Mouse (Mus musculus) G1E (cell line): ENCODE measurements at regions not wholly inside any gene's neighbourhood (a gene's known extent, or its start where the extent isn't known, plus 50 kb on each side); places are given as distances from the start of the nearest gene placed in this dataset.
A peak's percentile ranks its signal among the peaks of the same experiment; 100 is the strongest.

Experiments
- ATAC-seq: 2 replicates; pipeline ENCODE4 v1.8.0; 2016; ENCODE audit warnings: mild to moderate bottlenecking; ENCODE audit not compliant: insufficient number of reproducible peaks, poor library complexity, low FRiP score, severe bottlenecking; ENCODE audit errors: extremely low read depth
- DNase-seq: peaks from one replicate; pipeline ENCODE4 v3.0.0; 2012; ENCODE audit warnings: low spot score
- H3K27me3 ChIP-seq: 2 replicates; pipeline ENCODE4 v1.6.1; 2012; ENCODE audit warnings: mild to moderate bottlenecking, low read length, inconsistent platforms; ENCODE audit not compliant: insufficient read depth
- H3K36me3 ChIP-seq: replicated peaks from 2 replicates; pipeline ENCODE3; 2012; ENCODE audit warnings: mild to moderate bottlenecking, inconsistent platforms
- H3K4me1 ChIP-seq: 2 replicates; pipeline ENCODE4 v1.6.1; 2012; ENCODE audit warnings: low read depth, low read length, inconsistent platforms, mixed read lengths; ENCODE audit not compliant: insufficient read depth
- H3K4me3 ChIP-seq: 2 replicates; pipeline ENCODE4 v1.5.1; 2012; ENCODE audit warnings: low read depth, mild to moderate bottlenecking, inconsistent platforms, low read length, moderate library complexity, mixed read lengths
- H3K9me3 ChIP-seq: replicated peaks from 2 replicates; pipeline ENCODE4 v1.6.1; 2012; ENCODE audit warnings: inconsistent platforms
- CTCF ChIP-seq: IDR thresholded peaks from 2 replicates; pipeline ENCODE4 v1.5.1; 2012; ENCODE audit warnings: low read depth, low read length, inconsistent platforms, mixed read lengths
- GATA1 ChIP-seq: IDR thresholded peaks from 2 replicates; pipeline ENCODE4 v1.6.1; 2012; ENCODE audit warnings: borderline replicate concordance, low read length, inconsistent platforms, mixed read lengths
- GATA2 ChIP-seq: IDR thresholded peaks from 2 replicates; pipeline ENCODE4 v1.6.1; 2012; ENCODE audit warnings: low read depth, low read length, inconsistent platforms, borderline replicate concordance
- POLR2AphosphoS5 ChIP-seq: IDR thresholded peaks from 2 replicates; pipeline ENCODE4 v1.6.1; 2012; ENCODE audit warnings: low read depth, low read length, inconsistent platforms; ENCODE audit not compliant: insufficient replicate concordance
- TAL1 ChIP-seq: conservative IDR thresholded peaks from 2 replicates; pipeline ENCODE4 v1.6.1; 2012; ENCODE audit warnings: low read depth, low read length, inconsistent platforms, mixed read lengths

DNA sequence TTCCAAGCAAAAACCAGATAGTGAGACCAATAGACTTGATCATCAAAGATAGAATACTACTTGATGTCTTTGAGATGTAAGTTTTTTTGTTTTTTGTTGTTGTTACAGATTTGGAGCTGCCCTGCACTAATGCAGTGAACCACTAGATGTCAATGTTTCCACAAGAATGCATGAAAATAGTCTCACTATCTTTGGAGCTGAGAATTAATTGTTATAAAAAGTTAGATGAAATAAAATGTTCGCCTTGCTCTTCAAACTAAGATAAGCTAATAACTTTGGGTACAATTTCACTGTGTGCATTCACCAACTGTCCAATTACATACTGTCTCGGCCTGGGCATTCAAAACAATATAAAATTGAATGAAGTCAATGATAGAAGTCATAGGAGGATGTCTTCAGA lies 223.2 kb upstream of the Agtr1b start:
- H3K9me3 ChIP-seq = no peaks in the 10 kb centered on the region
- no peak overlapping the region for H3K4me3 ChIP-seq
- no peaks in the 10 kb centered on the region for H3K4me1 ChIP-seq
- TF ChIP-seq GATA1 = no peak
- no peak for TF ChIP-seq TAL1
- TF ChIP-seq POLR2AphosphoS5 = no peak
- TF ChIP-seq CTCF = no peak
- TF ChIP-seq GATA2 = no peak
- ATAC-seq = no peak
- DNase-seq = no peak
- H3K36me3 ChIP-seq = no peaks in the 10 kb centered on the region
- H3K27me3 ChIP-seq = no peaks in the 10 kb centered on the region

- Histone ChIP-seq H3K27me3 (no peaks in the 10 kb centered on the region), H3K36me3 (no peaks in the 10 kb centered on the region), H3K9me3 (no peaks in the 10 kb centered on the region), H3K4me3 (no peak overlapping the region), H3K4me1 (no peaks in the 10 kb centered on the region)
- TF ChIP-seq POLR2AphosphoS5 (no peak), GATA2 (no peak), TAL1 (no peak), CTCF (0 out of 2 replicates have a peak, but pooled peaks have one; percentile 31), GATA1 (no peak)
- ATAC-seq (no peak), DNase-seq (no peak)
Measured at GRCm38 (mm10) chr3:20551563-20551962, 184.6 kb upstream of the Agtr1b start.

GRCm38 (mm10) chr3:20543991-20544390 lies 177.0 kb upstream of the Agtr1b start:
- Histone ChIP-seq H3K9me3 (no peaks in the 10 kb centered on the region), H3K36me3 (no peaks in the 10 kb centered on the region), H3K4me1 (no peaks in the 10 kb centered on the region), H3K27me3 (no peaks in the 10 kb centered on the region), H3K4me3 (no peak overlapping the region)
- TF ChIP-seq GATA2 (no peak), CTCF (no peak), TAL1 (no peak), GATA1 (no peak), POLR2AphosphoS5 (no peak)
- DNase-seq (no peak), ATAC-seq (no peak)

DNA sequence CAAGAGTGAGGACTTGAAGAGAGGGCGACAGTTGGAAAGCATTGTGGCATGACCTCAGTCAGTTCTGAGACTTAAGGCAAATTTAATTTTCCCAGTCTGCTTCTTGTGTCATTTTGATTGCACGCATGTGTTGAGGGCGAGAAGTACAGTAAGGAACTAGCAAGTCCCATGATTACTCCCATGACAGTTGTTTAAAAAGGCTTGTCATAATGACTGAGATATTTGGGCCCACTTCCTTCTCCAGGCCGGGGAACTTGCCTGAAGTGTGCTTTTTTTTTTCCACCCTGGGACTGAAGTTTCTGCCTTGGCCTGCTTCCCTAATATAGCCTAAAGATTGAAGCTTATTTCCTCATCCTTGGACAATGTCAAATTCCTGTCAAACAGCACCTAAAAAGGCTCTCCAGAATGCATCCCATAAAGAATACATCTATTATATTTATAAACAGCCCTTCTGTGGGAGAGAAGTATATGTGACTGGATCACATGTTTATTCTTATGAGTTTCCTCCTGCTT lies 171.6 kb upstream of the Agtr1b start:
- Histone ChIP-seq H3K9me3 (no peaks in the 10 kb centered on the region), H3K27me3 (no peaks in the 10 kb centered on the region), H3K4me3 (no peak overlapping the region), H3K36me3 (no peaks in the 10 kb centered on the region), H3K4me1 (no peaks in the 10 kb centered on the region)
- TF ChIP-seq GATA2 = no peak
- no peak for DNase-seq
- ATAC-seq = no peak

GRCm38 (mm10) chr3:20520738-20521137 lies 153.8 kb upstream of the Agtr1b start:
- no peak for TF ChIP-seq GATA1
- TF ChIP-seq CTCF = peak; percentile 75
- no peak for TF ChIP-seq POLR2AphosphoS5
- DNase-seq = peak; percentile 23
- Histone ChIP-seq H3K9me3 (no peaks in the 10 kb centered on the region), H3K4me1 (no peaks in the 10 kb centered on the region), H3K27me3 (no peaks in the 10 kb centered on the region), H3K4me3 (no peak overlapping the region), H3K36me3 (no peaks in the 10 kb centered on the region)
- peak; percentile 40; the same call in 1 of the 2 replicates for ATAC-seq

DNA sequence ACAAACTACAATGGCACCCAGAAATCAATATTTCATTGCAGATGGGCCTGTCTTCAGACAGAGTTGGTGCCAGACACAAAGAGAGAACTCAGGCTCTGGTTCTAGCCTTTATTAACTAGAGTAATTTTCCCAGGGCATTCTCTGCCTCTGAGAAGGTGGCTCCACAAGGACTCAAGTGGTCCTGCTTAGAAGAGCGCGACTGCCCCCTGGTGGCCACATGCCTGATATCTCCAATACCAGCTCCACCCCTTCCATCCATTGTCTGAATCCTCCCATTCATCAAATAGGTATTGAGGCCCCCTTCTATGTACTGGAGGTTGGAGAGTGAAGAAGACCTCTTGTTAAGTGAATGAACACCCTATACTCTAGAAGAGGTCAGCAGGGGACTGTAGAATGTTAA lies 142.2 kb upstream of the Agtr1b start:
- Histone ChIP-seq H3K36me3 (no peaks in the 10 kb centered on the region), H3K9me3 (no peaks in the 10 kb centered on the region), H3K4me1 (no peaks in the 10 kb centered on the region), H3K27me3 (peaks cover 6% of the 10 kb centered on the region), H3K4me3 (no peak overlapping the region)
- DNase-seq (peak; percentile 46), ATAC-seq (peak; percentile 74)
- TF ChIP-seq TAL1 (no peak), POLR2AphosphoS5 (no peak), CTCF (peak; percentile 62), GATA2 (no peak)

GRCm38 (mm10) chr3:20505546-20505945 lies 138.6 kb upstream of the Agtr1b start:
- H3K36me3 ChIP-seq = no peaks in the 10 kb centered on the region
- no peaks in the 10 kb centered on the region for H3K9me3 ChIP-seq
- TF ChIP-seq TAL1 (no peak), GATA2 (no peak), GATA1 (no peak), POLR2AphosphoS5 (no peak), CTCF (no peak)
- peaks cover 5% of the 10 kb centered on the region for H3K27me3 ChIP-seq
- ATAC-seq (no peak), DNase-seq (no peak)
- no peaks in the 10 kb centered on the region for H3K4me1 ChIP-seq
- H3K4me3 ChIP-seq = no peak overlapping the region
